Mouse (Mus musculus): ENCODE data around the gene Krtap10-10.

The Krtap10-10 gene

GRCm38 (mm10) chr10:77882553-77882952 lies 46.8 kb downstream of the Krtap10-10 start:
- TF ChIP-seq CTCF (conservative IDR thresholded peaks at IDR 0.05; ENCODE audit: low read length) (peak; percentile 73), NANOG (IDR thresholded peaks at IDR 0.05; ENCODE audit: borderline replicate concordance, low read length) (no peak)
- no peaks in the 10 kb centered on the region for H3K9me3 ChIP-seq (ENCODE audit: low read length)
- H3K4me3 ChIP-seq (replicated peaks; ENCODE audit: low read length): no peak overlapping the region
- no peaks in the 10 kb centered on the region for H3K27me3 ChIP-seq (ENCODE audit: insufficient read depth, low read length)
- H3K4me1 ChIP-seq (replicated peaks; ENCODE audit: low read depth, low read length): no peaks in the 10 kb centered on the region
- no peaks in the 10 kb centered on the region for H3K36me3 ChIP-seq (ENCODE audit: insufficient read depth, low read length)

DNA sequence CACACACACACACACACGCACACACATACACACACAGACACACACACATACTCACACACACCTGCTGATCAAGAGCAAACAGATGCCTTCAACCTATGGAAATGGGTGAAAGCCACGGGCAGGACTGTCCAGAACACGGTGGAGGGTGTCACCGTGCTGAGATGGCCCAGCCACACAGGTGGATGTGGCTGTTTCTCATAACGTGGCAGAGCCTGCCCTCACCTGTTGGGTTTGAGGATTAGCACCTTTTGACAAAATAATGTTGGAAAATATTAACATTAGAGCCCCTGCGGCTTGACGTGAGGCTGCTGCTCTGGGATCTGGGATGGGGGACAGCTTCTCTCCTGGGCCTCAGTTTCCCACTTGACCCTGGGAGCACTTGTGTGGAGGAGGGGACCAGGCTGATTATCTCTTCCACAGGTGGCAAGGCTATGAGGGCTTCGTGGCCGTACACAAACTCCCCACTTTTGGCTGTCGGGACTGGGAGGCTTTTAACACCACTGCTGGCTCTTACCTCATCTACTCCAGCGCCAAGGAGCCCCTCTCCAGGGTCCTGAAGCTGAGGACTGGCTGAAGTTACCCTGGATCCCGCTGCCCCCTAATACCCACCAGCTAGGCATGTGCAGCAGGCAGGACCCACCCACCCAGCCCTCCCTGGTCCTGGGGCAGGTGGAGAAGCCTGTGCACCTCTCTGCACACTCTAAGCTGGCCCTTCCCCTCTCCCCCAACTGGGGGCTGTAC lies 50.4 kb downstream of the Krtap10-10 start:
- no peak for TF ChIP-seq POU5F1 (IDR thresholded peaks at IDR 0.05; ENCODE audit: borderline replicate concordance, low read length)
- TF ChIP-seq CTCF (conservative IDR thresholded peaks at IDR 0.05; ENCODE audit: low read length): no peak
- TF ChIP-seq NANOG (IDR thresholded peaks at IDR 0.05; ENCODE audit: borderline replicate concordance, low read length): no peak
- Histone ChIP-seq H3K36me3 (ENCODE audit: insufficient read depth, low read length) (no peaks in the 10 kb centered on the region), H3K9me3 (ENCODE audit: low read length) (no peaks in the 10 kb centered on the region), H3K4me1 (replicated peaks; ENCODE audit: low read depth, low read length) (no peaks in the 10 kb centered on the region), H3K27me3 (ENCODE audit: insufficient read depth, low read length) (peaks cover 4% of the 10 kb centered on the region; the same call in 1 of the 2 replicates), H3K4me3 (replicated peaks; ENCODE audit: low read length) (no peak overlapping the region)
